Mouse (Mus musculus) frontal cortex, postnatal 25 days (tissue): Measurements from ENCODE around the gene Ccdc183.
A peak's percentile ranks its signal among the peaks of the same experiment; 100 is the strongest.

Experiments
- DNase-seq, 2 experiments: peaks; one replicate each; pipeline ENCODE4 v3.0.0; 2022; ENCODE audit warnings: low spot score in 2 of 2

Gene Ccdc183

DNA sequence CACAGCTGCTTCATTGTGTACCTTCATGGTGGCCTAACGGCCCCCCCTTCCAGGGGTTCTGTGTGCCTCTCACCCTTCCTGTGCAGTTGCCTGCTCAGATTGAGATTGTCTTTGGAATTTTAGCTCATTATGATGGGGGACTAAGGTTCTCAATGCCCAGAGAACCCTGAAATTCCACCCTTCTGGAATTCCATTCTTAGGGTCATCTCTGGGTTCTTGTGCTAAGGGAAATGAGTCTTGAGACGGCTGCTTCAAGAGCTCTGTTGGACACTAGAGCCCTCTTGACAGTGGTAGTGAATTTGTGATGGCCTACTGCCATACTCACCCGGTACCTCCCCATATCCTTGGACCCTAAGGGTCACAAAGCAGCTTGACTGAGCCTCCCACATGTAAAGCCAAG is at the start of gene Ccdc183:
TSS of gene Ccdc183 (minus strand) at position 101 of the 400 bp plus-strand sequence.
- no peak for DNase-seq

DNA sequence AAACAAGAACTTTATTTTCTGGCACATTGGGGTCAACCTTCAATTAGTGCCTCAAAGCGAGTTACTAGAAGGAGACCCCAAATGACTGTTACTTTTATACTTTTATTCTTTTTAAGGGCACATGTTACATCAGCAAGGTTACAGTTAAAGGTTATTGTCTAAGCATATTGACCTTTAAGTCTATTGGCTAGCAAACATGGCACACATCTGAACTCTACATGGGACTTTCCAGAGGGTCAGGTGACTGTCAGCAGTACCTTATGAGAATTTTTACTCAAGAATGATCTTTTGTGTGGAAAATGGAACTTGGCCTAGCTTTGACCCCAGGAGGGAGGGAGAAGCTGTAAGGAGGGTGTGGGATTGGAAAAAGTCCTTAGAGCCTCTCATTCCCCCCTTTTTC is 49.0 kb upstream of the Ccdc183 start:
- DNase-seq, result no peak

DNA sequence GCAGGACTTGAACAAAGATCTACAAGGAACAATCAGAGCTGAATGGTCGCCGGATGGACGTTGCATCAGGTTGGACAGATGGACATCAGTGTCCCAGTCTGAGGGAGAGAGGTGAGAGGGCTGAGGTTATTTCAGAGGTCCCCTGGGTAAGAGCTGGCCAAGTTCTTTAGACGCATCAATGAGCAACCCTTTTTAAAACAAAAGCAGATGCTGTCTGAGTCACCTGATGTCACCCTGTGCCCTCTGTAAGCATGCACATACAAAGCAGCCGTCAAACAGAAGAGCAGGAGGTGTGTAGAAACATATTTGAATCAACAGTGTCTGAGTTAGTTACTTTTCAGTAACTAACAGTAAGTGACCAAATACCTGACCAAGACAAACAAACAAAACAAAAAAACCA is 46.6 kb upstream of the Ccdc183 start:
- DNase-seq, result no peak

DNA sequence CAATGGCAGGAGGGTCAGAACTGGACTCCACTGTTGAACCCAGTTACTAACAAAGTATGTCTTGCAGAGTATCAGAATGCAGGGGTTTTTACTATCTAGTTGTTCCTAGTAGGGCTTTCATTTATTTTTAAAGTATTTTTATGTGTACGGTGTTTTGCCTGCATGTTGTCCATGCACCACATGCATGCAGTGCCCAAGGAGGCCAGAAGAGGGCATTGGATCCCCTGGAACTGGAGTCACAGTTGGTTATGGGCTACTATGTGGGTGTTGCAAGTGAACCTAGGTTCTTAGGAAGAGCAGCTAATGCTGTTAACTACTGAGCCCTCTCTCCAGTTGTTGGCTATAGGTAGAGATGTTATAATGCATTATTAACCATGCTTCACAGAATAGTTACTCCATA is 46.0 kb upstream of the Ccdc183 start:
- DNase-seq, result peak; percentile 14 to 35

DNA sequence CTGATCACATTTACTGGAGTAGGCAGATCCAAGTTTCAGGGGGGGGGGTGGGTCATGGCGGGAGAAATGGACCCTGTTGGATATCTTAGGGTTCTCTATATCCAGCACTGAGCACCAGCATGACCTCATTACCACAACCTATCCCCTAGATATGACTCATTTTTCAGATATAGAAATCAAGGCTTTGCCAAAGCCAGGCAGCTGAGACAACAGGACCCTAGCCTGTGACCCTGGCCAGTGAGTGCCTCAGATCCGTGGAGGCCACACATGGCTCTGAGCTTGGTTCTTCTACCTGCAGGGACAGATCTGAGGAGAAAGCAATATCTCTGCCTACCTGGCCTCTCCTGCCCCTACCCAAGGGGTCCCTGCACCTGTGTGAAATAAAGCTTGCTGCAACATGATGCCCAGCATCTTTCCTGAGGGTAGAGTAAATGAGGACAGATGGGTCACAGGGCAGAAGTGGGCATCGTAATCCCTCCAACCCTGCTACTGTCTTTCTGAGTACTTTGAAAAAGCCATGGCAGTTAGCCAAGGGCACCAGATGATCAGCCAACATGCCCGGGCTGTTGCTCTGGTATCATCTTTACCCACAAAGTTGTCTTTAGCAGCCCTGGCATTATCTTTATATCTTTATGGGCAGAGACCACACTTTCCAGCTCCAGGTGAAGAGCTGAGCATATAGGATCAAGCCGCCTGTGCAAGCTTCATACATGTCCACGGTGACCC is 43.9 kb upstream of the Ccdc183 start:
- DNase-seq, result no peak

DNA sequence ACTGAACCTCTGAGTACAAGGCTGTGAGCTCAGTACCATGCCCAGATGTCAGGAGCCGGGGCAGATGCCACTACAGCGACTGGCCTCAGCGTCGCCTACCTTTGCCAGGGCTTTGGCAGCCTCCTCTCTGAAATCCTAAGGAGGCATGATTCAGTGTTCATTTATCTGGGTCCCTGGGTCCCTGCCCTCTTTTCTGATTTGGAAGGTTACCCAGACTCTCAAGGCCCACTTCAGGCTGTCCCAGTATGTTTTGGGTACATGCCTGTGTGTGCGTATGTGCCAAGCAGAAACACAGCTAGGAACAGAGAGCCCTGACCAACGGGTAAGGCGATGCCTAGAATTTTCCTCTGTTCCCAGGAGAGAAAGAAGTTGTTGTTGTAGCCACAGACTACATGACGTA is 42.8 kb upstream of the Ccdc183 start:
- DNase-seq, result no peak

DNA sequence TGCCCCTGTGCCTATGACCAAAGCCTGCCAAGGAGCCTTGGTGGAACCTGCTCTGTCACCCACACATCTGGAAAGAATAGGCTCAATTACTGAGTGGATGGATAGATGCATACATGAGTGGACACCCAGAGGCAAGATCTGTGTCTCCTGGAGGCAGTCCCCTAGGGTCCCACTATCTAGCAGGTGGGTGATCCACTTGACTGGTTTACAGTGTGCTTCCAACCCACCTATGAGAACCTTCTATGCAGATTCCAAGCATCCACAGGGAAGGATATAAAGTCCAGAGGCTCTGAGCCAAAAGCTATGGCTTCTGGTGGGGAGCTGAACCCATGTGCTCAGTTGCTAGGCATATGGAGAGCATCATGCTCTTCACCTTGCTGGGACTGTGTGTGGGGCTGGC is 40.2 kb upstream of the Ccdc183 start, which contains the start of gene Lcn5:
TSS of gene Lcn5 (plus strand) at position 301 of the 400 bp plus-strand sequence.
- no peak for DNase-seq

DNA sequence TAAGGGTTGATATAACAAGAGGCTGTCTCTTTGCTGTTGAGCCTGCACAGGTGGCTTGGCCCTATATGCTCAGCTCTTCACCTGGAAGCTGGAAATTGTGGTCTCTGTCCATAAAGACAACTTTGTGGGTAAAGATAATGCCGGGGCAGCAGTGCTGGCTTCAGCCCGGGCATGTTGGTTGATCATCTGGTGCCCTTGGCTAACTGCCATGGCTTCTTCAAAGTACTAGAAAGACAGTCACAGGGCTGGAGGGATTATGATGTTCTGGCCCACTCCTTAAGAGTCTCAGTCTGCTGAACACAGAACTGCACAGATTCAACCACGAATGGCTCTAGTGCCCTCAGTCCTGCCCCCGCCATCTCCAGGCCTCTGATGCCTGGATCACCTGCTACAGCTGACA is 39.8 kb upstream of the Ccdc183 start:
- DNase-seq, result no peak

DNA sequence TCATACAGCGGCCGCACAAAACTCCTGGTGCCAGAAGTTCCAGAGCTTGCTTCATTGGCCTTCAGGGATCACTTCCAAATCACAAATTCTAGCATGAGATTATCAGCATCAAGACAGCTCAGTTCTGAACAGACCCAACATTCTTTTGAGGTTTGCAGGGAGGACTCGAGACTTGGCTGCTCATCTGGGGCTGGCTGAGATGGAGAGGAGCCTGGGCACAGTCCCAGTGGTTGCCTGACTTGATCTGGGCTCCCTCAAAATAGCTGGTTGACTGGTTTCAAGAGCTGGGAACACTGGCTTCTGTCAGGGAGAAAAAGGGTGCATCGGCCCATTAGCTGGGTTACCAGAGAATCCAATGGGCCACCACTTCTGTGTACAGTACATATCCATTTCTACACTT is 39.2 kb upstream of the Ccdc183 start:
- no peak for DNase-seq

DNA sequence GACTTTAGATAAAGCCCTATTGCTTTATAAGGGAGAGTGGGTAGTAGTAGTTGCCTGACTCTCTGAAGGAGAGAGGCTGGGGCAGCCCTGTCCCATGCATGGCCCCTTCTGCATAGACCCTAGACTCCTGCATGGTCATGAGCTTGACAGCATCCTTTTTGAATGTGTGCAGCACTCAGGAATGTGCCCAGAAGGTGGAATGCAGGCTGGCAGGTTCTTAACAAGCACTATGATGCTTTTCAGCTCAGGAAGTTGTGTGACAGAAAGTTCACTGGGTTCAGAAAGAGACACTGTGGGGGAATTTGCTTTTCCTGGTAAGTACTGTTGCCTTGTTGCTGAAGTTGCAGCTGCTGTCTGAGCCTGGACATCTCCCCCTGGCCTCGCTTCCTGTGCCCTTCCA is 37.0 kb upstream of the Ccdc183 start:
- DNase-seq, result no peak

DNA sequence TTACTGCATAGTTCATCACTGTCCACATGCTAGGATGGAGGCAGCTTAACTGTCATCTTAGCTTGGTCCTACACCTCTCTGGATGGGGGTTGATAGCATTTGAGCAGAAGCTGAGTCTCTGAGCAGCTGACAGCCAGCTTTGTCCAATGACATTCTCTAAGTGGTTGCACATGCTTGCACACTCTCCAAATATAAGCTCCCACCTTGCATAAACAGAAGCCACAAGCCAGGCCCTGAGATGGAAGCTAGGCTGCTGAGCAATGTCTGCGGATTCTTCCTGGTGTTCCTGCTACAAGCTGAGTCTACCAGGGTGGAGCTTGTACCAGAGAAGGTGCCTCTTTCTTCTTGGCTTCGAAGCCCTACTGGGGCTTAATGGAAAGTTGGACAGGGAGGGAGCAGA is 35.4 kb upstream of the Ccdc183 start, which contains the start of gene Lcn8:
TSS of gene Lcn8 (plus strand) at position 219 of the 400 bp plus-strand sequence.
- no peak for DNase-seq

DNA sequence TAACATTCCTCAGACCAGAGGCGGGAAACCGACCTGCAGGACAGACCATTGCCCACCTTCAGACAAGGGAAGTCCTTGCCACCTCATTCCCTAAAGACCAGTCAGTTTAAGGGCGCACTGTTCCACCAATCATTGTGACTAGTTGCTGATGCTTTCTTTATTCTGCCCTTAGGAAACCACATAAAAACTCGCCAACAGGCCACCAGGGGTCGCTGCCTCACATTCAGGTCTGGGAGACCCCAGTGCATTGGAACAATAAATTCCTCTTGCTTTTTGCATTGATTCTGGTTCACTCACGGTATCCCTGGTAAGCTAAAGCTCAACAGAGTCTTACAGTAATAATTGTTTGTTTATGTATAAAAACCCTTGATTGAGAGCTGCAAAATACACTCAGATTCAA is 22.4 kb upstream of the Ccdc183 start:
- peak; percentile 30 to 35 for DNase-seq

DNA sequence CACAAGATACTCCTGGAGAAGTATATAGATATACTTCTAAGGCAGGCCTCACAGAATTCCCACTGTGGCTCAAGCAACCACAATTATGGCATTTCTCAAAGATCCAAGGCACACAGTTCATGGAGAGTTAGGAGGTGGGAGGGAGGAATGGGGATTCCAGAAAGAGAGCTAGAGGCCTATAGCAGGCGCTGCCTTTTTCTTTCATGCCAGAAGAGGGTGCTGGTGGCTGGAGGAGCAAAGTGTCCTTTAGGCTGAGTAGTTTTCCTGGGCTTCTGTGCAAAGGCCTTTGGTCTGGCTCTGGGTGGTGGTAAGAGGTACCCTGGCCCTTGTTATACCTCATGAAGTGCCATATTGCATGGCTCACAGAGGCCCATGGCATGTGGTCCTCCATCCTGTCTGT is 16.6 kb upstream of the Ccdc183 start:
- DNase-seq, result no peak

DNA sequence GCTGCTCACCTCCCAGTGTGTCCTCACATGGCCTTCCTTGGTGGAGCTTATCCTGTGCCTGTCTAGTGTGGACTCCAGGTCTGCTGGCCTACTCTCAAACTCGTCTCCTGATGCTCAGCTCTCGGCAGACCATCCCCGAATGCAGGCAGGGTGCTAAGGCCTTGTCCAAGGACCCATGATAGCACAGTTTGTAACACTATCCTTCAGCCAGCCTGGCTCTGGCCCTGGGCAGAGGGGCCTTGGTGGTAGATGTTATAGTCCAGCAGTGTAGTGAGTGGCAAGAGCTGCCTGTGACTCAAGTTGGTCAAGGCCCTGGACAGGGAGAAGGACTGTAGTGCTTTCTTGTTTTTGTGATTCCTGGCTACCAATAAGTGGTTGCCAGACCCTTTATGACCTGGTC is 16.1 kb upstream of the Ccdc183 start:
- no peak for DNase-seq

DNA sequence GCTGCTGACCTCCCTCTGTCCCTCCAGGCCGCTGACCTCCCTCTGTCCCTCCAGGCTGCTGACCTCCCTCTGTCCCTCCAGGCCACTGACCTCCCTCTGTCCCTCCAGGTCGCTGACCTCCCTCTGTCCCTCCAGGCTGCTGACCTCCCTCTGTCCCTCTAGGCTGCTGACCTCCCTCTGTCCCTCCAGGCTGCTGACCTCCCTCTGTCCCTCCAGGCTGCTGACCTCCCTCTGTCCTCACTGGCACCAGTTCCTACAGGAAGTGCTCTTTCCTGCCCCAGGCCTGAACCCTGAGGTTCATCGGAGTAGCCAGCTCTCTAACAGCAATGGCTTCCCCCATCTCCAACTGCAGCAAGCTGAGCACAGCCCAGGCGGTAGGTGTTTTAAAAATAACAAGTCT is 11.3 kb upstream of the Ccdc183 start:
- no peak for DNase-seq

DNA sequence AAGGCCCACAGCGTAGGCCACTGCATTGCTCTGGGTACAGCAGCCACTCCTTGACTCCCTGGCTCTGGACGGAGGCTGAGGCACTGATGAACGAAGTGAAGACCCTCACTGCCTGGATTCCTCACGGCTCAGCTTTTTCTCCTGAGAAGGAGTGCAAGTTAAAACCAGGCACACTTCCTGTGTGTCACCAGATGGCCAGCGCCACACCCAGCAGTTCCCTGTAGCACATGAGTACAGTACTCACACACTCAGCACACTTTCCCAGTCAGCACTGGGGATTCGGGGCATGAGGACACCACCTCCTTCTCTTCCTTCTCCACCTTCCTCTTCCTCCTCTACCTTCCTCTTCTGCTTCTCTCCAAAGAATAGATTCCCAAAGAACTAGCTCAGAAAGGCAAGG is 10.3 kb upstream of the Ccdc183 start, which contains the start of gene Fcna:
TSS of gene Fcna (minus strand) at position 220 of the 400 bp plus-strand sequence.
- no peak for DNase-seq

DNA sequence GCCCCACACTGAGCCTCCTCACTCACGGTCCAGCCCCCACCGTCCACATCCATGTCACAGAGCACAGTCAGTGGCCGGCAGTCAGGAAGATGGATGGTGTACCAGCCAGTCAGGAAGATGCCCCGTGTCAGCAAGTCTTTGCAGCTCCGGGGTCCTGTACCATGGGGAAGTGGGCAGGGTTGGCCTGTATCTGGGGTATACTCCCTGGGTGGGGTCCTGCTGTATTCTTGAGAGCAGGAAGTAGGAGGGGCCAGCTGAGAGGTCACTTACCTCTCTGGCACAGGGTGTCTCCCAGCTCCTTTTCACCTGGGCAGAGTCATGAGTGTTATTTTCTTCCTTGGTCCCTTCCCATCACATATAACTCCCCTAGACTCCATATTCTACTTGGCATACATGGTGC is 8.5 kb upstream of the Ccdc183 start:
- no peak for DNase-seq

DNA sequence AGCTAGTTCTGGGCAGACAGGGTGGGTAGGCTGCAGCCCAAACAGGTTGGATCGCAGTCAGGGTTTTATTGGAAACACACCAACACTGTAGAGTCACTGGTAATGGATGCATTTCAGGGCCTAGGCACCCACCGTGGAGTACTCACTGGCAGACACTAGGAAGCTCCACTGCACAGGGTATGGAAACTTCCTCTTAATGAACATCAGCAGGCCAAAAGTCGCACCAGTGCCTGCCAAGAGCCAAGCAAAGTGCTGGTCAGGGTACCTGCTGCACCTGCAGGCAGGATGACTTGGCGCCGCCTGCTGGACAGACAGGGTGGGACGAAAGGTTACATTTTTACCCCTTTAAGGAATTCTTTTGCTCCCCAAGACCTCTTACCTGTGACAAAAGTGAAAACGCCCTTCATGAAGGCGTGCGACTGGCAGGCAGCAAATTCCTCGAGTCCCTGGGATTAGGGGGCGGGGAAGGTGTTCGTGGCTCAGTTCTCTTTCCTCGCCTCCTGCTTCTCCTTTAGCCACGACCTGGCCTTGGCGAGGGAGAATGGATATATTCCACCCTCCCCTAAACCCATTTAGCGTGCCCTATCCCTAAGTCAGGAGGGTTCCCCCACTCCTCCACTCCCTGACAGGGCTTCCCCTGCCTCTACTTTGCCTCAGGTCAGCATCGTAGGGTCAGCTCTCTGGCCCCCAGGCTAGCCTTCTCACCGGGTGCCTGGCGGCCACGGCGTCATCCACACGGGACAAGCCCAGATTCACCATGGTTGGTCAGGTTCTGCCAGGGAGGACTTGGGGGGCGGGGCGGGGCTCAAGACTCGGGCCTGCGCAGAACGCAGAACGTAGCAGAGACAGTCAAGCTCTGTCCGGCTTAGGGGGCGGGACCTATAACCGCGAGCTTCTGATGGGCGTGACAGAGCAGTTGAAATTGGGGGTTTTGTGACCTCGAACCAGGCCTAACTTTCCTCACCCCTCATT is 4.0 kb upstream of the Ccdc183 start, which contains the start of gene Tmem141:
TSS of gene Tmem141 (minus strand) at position 777 of the 972 bp plus-strand sequence.
- DNase-seq, result peak; percentile 67 to 74

DNA sequence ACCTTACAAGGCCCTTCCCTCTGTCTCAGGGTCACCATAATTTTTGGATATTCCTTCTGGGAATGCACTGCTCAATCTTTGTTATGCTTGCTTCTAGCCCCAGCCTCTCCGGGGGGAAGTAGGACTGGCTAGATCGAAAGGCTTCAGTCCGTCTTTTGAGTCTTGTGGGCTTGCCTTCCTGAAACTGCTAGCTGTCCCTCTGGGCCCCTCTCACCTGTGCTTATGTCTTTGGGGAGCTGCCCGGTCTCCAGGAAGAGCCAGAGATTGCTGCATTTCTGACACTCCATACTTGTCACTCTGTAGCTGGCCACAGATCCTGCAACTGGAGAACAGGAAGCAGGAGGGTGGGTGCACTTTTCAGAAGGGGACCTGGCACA is 3.4 kb upstream of the Ccdc183 start:
- DNase-seq, result no peak

DNA sequence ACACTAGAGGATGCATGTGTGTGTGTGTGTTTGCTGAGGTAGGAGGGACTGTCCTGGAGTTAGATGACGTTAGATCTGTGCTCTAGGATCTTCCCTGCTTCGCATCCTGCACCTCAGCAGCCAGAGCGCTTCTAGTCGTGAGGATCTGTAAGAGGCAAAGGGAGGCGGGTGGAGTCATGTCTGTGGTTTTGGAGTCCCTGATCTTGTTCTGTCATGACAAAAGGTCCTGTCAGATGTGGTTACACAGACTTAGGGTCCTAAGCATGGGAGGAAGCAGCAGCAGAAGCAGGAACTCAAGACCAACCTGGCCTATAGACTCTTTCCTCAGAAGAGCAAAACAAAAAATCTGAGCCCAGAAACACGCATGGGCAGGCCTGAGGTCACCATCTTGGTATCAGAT is 2.9 kb upstream of the Ccdc183 start:
- DNase-seq, result no peak

DNA sequence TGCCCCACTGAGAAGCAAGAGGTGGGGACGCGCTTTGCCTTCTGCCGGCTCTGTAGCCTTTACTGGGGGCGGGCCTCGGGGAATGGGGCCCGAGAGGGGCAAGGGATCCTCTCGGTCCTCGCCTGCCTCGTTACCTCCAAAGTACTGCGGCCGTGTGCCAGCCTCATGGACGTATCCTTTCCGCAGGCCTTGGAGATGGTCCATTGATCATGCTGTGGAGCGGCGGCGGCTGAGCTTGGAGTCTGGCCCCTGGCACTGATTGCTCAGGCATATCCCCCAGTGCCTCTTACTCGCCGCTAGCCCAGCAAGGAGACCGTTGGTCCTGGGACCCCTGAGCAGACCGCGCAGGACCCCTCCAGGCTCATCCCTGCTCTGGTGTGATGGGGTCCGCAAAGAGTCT is 1.1 kb downstream of the Ccdc183 start:
- DNase-seq, result no peak

DNA sequence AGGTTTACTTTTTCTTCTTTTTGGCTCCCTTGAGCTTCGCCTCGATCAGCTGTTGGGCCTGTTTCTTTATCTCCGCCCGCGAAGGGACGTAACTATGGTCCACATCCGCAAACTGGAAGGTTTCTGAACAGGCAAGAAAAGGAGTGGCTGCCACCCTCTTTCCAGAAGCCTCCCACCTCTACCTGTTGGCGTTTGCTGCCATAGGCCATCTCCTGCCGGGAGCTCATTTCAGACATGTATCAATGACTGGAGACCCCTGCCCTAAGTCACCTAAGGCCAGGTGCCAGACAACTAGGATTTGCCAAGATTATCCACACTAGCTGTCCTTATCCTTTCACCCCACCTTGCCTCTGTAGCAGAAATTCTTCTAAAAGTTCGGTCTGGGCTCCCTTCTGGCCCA is 8.8 kb downstream of the Ccdc183 start:
- no peak for DNase-seq
